Mouse (Mus musculus): ENCODE measurements around the gene Tbc1d4. TPM values are rescaled to one million over a fixed set of nuclear protein-coding genes. Genes with fewer than 3 reads are reported as not detected.

Gene Tbc1d4
- polyA plus RNA-seq, 1 experiment from 2014 or later = 8.7 TPM

GRCm38 (mm10) chr14:101586096-101586495 is 22.9 kb downstream of the Tbc1d4 start:
- Histone ChIP-seq H3K9ac (ENCODE audit: low read length) (no peak overlapping the region), H3K4me1 (ENCODE audit: control insufficient read depth, insufficient read depth, low read length) (no peaks in the 10 kb centered on the region), H3K36me3 (ENCODE audit: control insufficient read depth, insufficient read depth, low read length) (no peaks in the 10 kb centered on the region), H3K27me3 (ENCODE audit: control insufficient read depth, insufficient read depth, low read length) (no peaks in the 10 kb centered on the region), H3K4me2 (ENCODE audit: low read depth, low read length) (no peak overlapping the region), H3K9me3 (replicated peaks; ENCODE audit: control insufficient read depth, low read length) (no peaks in the 10 kb centered on the region), H3K27ac (ENCODE audit: low read length) (no peak overlapping the region), H3K4me3 (replicated peaks; ENCODE audit: low read length) (no peak overlapping the region)
- 65% methylated on average over 7 of the region's 7 CpGs for WGBS
- no peak for ATAC-seq (ENCODE audit: insufficient read depth, low FRiP score)

GRCm38 (mm10) chr14:101575651-101576050 is 33.3 kb downstream of the Tbc1d4 start:
- Histone ChIP-seq H3K9ac (ENCODE audit: low read length) (no peak overlapping the region), H3K27me3 (ENCODE audit: control insufficient read depth, insufficient read depth, low read length) (no peaks in the 10 kb centered on the region), H3K27ac (ENCODE audit: low read length) (no peak overlapping the region), H3K4me2 (ENCODE audit: low read depth, low read length) (no peak overlapping the region), H3K9me3 (replicated peaks; ENCODE audit: control insufficient read depth, low read length) (no peaks in the 10 kb centered on the region), H3K4me3 (replicated peaks; ENCODE audit: low read length) (no peak overlapping the region), H3K36me3 (ENCODE audit: control insufficient read depth, insufficient read depth, low read length) (no peaks in the 10 kb centered on the region), H3K4me1 (ENCODE audit: control insufficient read depth, insufficient read depth, low read length) (peaks cover 4% of the 10 kb centered on the region; the same call in 1 of the 2 replicates)
- no peak for ATAC-seq (ENCODE audit: insufficient read depth, low FRiP score)
- WGBS = 5% methylated on average over 3 of the region's 3 CpGs

- WGBS = 100% methylated on average over 1 of the region's 1 CpGs
- ATAC-seq (ENCODE audit: insufficient read depth, low FRiP score) = no peak
- H3K4me1 ChIP-seq (ENCODE audit: control insufficient read depth, insufficient read depth, low read length) = peaks cover 4% of the 10 kb centered on the region; the same call in 1 of the 2 replicates
- no peaks in the 10 kb centered on the region for H3K9me3 ChIP-seq (replicated peaks; ENCODE audit: control insufficient read depth, low read length)
- H3K4me3 ChIP-seq (replicated peaks; ENCODE audit: low read length) = no peak overlapping the region
- no peak overlapping the region for H3K9ac ChIP-seq (ENCODE audit: low read length)
- H3K27ac ChIP-seq (ENCODE audit: low read length) = no peak overlapping the region
- H3K4me2 ChIP-seq (ENCODE audit: low read depth, low read length) = no peak overlapping the region
- H3K27me3 ChIP-seq (ENCODE audit: control insufficient read depth, insufficient read depth, low read length) = no peaks in the 10 kb centered on the region
- no peaks in the 10 kb centered on the region for H3K36me3 ChIP-seq (ENCODE audit: control insufficient read depth, insufficient read depth, low read length)
Observed at GRCm38 (mm10) chr14:101574536-101574935, 34.5 kb downstream of the Tbc1d4 start.

- Histone ChIP-seq H3K4me1 (ENCODE audit: control insufficient read depth, insufficient read depth, low read length) (peaks cover 4% of the 10 kb centered on the region; the same call in 1 of the 2 replicates), H3K4me2 (ENCODE audit: low read depth, low read length) (no peak overlapping the region), H3K27ac (ENCODE audit: low read length) (no peak overlapping the region), H3K36me3 (ENCODE audit: control insufficient read depth, insufficient read depth, low read length) (no peaks in the 10 kb centered on the region), H3K27me3 (ENCODE audit: control insufficient read depth, insufficient read depth, low read length) (no peaks in the 10 kb centered on the region), H3K9me3 (replicated peaks; ENCODE audit: control insufficient read depth, low read length) (no peaks in the 10 kb centered on the region), H3K9ac (ENCODE audit: low read length) (no peak overlapping the region), H3K4me3 (replicated peaks; ENCODE audit: low read length) (no peak overlapping the region)
- ATAC-seq (ENCODE audit: insufficient read depth, low FRiP score) = no peak
- 54% methylated on average over 7 of the region's 7 CpGs for WGBS
Observed at GRCm38 (mm10) chr14:101573107-101573614, 35.8 kb downstream of the Tbc1d4 start.

- 78% methylated on average over 2 of the region's 2 CpGs for WGBS
- Histone ChIP-seq H3K27me3 (ENCODE audit: control insufficient read depth, insufficient read depth, low read length) (no peaks in the 10 kb centered on the region), H3K4me3 (replicated peaks; ENCODE audit: low read length) (no peak overlapping the region), H3K4me1 (ENCODE audit: control insufficient read depth, insufficient read depth, low read length) (no peaks in the 10 kb centered on the region), H3K36me3 (ENCODE audit: control insufficient read depth, insufficient read depth, low read length) (no peaks in the 10 kb centered on the region), H3K4me2 (ENCODE audit: low read depth, low read length) (no peak overlapping the region), H3K9me3 (replicated peaks; ENCODE audit: control insufficient read depth, low read length) (no peaks in the 10 kb centered on the region), H3K27ac (ENCODE audit: low read length) (no peak overlapping the region), H3K9ac (ENCODE audit: low read length) (no peak overlapping the region)
- ATAC-seq (ENCODE audit: insufficient read depth, low FRiP score) = no peak
Observed at GRCm38 (mm10) chr14:101568828-101569227, 40.2 kb downstream of the Tbc1d4 start.

GRCm38 (mm10) chr14:101566717-101567116 is 42.3 kb downstream of the Tbc1d4 start:
- Histone ChIP-seq H3K27me3 (ENCODE audit: control insufficient read depth, insufficient read depth, low read length) (no peaks in the 10 kb centered on the region), H3K4me3 (replicated peaks; ENCODE audit: low read length) (no peak overlapping the region), H3K36me3 (ENCODE audit: control insufficient read depth, insufficient read depth, low read length) (no peaks in the 10 kb centered on the region), H3K9ac (ENCODE audit: low read length) (no peak overlapping the region), H3K4me2 (ENCODE audit: low read depth, low read length) (no peak overlapping the region), H3K27ac (ENCODE audit: low read length) (no peak overlapping the region), H3K9me3 (replicated peaks; ENCODE audit: control insufficient read depth, low read length) (no peaks in the 10 kb centered on the region), H3K4me1 (ENCODE audit: control insufficient read depth, insufficient read depth, low read length) (no peaks in the 10 kb centered on the region)
- no peak for ATAC-seq (ENCODE audit: insufficient read depth, low FRiP score)
- 94% methylated on average over 2 of the region's 2 CpGs for WGBS

- ATAC-seq (ENCODE audit: insufficient read depth, low FRiP score) = no peak
- Histone ChIP-seq H3K9ac (ENCODE audit: low read length) (no peak overlapping the region), H3K9me3 (replicated peaks; ENCODE audit: control insufficient read depth, low read length) (no peaks in the 10 kb centered on the region), H3K4me3 (replicated peaks; ENCODE audit: low read length) (no peak overlapping the region), H3K27me3 (ENCODE audit: control insufficient read depth, insufficient read depth, low read length) (no peaks in the 10 kb centered on the region), H3K4me1 (ENCODE audit: control insufficient read depth, insufficient read depth, low read length) (no peaks in the 10 kb centered on the region), H3K27ac (ENCODE audit: low read length) (no peak overlapping the region), H3K36me3 (ENCODE audit: control insufficient read depth, insufficient read depth, low read length) (no peaks in the 10 kb centered on the region), H3K4me2 (ENCODE audit: low read depth, low read length) (no peak overlapping the region)
- WGBS = 65% methylated on average over 3 of the region's 3 CpGs
Observed at GRCm38 (mm10) chr14:101565661-101566060, 43.3 kb downstream of the Tbc1d4 start.

GRCm38 (mm10) chr14:101561251-101561701 is 47.7 kb downstream of the Tbc1d4 start:
- no peaks in the 10 kb centered on the region for H3K36me3 ChIP-seq (ENCODE audit: control insufficient read depth, insufficient read depth, low read length)
- ATAC-seq (ENCODE audit: insufficient read depth, low FRiP score) = no peak
- H3K9me3 ChIP-seq (replicated peaks; ENCODE audit: control insufficient read depth, low read length) = no peaks in the 10 kb centered on the region
- H3K4me1 ChIP-seq (ENCODE audit: control insufficient read depth, insufficient read depth, low read length) = no peaks in the 10 kb centered on the region
- 63% methylated on average over 12 of the region's 12 CpGs for WGBS
- no peaks in the 10 kb centered on the region for H3K27me3 ChIP-seq (ENCODE audit: control insufficient read depth, insufficient read depth, low read length)
- no peak overlapping the region for H3K4me2 ChIP-seq (ENCODE audit: low read depth, low read length)
- H3K9ac ChIP-seq (ENCODE audit: low read length) = no peak overlapping the region
- no peak overlapping the region for H3K27ac ChIP-seq (ENCODE audit: low read length)
- H3K4me3 ChIP-seq (replicated peaks; ENCODE audit: low read length) = no peak overlapping the region

- no peak for ATAC-seq (ENCODE audit: insufficient read depth, low FRiP score)
Observed at GRCm38 (mm10) chr14:101559446-101559845, 49.5 kb downstream of the Tbc1d4 start.

More at GRCm38 (mm10) chr14:101559446-101559845, 49.5 kb downstream of the Tbc1d4 start:
- Histone ChIP-seq H3K9ac (ENCODE audit: low read length) (no peak overlapping the region), H3K9me3 (replicated peaks; ENCODE audit: control insufficient read depth, low read length) (no peaks in the 10 kb centered on the region), H3K4me1 (ENCODE audit: control insufficient read depth, insufficient read depth, low read length) (no peaks in the 10 kb centered on the region), H3K36me3 (ENCODE audit: control insufficient read depth, insufficient read depth, low read length) (no peaks in the 10 kb centered on the region), H3K4me3 (replicated peaks; ENCODE audit: low read length) (no peak overlapping the region), H3K4me2 (ENCODE audit: low read depth, low read length) (no peak overlapping the region), H3K27ac (ENCODE audit: low read length) (no peak overlapping the region), H3K27me3 (ENCODE audit: control insufficient read depth, insufficient read depth, low read length) (no peaks in the 10 kb centered on the region)
- 82% methylated on average over 3 of the region's 3 CpGs for WGBS
